Mouse (Mus musculus): ENCODE results near the gene Osbpl9.

The Osbpl9 gene

DNA sequence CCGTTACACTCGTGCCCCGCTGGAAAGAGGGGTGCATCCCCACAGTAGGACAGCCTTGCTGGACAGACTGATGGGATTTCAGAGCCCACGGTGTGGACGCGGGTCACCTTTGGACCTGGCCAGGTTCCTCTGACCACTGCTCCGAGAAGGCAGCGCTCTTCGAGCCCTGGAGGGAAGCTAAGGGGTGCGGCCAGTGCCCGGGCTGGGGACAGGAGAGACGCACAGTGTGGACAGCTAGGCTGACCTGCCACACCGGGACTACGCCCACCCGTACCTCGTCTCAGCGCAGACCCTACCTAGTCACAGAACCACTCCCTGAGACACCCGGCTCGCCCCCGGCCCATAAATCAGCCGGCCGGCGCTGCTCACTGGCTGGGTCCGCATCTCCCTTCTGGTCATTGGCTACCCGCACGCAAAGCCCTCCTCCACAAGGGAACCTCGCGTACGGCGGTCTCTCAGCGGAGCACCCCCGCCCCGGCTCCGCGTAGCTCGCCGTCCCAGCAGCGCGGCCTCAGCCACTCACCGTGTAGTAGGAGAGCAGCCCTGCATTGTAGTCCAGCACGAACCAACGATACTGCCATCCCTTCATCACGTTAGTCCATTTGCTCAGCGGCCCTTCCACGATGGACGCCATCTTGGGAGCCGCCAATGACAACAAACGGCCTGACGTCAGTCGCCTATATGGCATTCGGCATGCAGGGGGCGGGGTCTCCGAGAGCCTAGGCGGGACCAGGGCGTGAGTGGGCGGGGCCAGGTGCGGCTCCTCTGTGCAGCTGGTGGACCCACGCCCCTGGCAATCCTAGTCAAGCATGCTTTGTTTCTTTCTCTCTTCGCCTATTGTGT is at the start of gene Osbpl9:
Gene Osbpl9 (minus strand): TSS at position 691 of the 843 bp plus-strand sequence.
- DNase-seq, result peak; percentile 99

DNA sequence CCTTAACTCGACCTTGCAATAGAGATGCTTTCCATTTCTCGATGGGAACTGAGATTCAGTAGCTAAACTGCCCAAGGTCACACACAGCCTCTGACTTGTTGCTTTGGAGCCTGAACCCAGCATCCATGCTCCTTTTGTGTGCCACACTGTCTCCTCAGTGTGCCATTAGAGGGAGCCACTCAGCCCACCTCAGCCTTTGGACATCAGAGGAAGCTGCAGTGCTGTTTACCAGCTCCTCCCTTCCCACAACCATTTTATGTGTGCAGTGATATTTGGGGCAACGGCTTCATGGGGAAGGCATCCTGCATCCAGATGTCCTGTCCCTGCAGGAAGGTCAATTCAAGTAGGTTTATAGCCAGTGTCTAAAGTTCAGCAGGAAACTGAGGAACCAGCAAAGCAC is 49.5 kb upstream of the Osbpl9 start:
- peak; percentile 20 to 34 for DNase-seq

DNA sequence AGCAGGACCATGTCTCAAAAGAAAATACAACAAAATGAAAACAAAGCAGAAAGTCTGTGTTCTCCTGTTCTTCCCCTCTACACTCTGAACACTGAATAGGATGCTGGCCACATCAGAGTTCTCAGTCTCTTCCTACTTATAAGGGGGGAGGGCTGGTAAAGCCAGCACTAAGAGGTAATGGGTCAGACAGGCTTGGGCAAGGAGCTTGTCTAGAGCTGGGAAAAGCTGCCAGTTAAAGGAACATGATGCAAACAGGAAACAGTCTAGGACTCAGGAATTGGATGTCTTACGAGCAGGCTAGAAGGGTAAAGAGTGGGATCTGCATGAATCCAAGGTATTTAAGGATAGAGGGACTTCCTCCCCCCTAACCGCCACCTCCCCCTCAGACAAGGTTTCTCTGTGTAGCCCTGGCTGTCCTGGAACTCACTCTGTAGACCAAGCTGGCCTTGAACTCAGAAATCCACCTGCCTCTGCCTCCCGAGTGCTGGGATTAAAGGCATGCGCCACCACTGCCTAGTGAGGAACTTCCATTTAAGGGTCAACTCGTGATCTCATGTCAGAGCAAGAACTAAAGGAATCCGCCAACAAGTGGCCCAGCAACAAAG is 43.0 kb upstream of the Osbpl9 start:
- DNase-seq, result no peak

DNA sequence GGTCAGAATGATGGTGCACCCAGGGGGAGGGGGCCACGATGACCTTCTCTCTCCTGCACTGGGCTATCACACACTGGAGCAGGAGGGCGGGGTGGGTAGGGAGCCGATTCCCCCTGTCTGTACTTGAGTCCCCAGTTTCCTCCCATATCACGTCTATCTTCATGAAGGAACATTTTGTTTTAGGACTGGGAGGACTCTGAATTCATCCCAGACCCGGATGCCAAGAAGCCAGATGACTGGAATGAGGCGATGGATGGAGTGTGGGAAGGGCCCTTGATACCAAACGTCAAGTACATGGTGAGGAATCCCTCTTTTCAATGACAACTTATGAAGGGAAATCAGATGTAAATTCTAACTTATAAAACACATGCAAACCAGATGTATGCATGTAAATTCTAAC is 42.4 kb upstream of the Osbpl9 start:
- DNase-seq, result no peak

DNA sequence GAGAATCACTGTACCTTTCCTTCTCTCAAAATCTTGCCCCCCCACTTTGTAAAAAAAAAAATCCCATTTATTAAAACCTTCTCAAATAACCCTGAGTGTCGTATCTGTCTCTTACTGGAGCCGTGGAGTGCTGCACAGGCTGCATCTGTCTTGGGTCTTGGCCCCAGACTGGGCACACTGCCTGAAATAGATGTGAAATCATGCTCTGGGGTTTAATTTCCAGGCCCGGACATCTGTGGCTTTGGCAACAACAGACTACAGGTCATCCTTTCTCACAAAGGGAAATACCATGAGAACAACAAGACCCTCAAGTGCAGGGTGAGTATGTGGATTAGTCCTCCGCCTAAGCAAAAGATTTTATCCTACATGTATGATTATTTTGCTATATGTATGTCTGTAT is 39.9 kb upstream of the Osbpl9 start:
- peak; percentile 40 to 52 for DNase-seq

DNA sequence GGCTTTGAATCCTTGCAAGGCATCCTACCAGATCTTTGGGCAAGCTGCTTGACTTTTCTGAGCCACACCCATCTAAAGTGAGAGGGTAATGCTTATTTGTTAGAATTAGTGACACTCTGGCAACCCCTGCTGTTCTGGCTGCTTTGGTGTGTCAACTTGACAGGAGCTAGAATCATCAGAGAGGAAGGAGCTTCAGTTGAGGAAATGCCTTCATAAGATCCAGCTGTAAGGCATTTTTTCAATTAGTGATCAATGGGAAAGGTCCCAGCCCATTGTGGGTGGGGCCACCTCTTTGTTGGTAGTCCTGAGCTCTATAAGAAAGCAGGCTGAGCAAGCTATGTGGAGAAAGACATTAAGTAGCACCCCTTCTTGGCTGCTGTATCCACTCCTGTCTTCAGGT is 39.1 kb upstream of the Osbpl9 start:
- no peak for DNase-seq

DNA sequence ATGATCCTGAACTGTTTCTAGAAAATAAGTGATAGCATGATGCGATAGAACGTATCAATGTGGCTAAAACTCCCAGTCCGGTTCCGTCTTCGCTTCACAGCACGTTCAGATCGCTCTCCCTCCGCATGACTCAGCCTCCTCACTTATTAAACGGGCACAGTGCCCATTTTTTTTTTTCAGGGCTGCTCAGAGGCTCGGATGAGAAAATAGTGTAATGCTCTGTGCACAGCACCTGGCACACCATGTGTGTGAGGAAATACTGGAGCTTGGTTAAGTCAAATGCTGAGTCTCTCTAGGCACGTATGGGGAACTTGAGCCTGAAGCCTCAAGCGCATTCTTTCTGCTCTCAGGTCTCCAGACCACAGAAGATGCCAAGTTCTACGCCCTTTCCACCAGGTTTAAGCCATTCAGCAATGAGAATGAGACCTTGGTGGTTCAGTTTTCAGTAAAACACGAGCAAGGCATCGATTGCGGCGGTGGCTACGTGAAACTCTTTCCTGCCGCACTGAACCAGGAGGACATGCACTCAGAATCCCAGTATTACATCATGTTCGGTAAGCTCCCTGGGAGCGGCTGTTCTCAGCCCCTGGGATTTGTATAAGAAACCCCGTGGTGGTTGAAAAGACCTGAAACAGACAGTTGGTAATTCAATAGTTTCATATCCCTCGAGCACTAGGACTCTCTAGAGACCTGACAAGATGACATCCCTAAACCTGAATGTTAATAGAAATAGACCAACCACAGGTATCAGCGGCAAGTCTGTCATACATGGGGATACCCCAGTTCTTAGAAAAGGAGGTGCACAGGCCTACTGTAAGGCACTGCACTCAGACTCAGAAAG is 36.6 kb upstream of the Osbpl9 start:
- peak; percentile 28 to 46 for DNase-seq

DNA sequence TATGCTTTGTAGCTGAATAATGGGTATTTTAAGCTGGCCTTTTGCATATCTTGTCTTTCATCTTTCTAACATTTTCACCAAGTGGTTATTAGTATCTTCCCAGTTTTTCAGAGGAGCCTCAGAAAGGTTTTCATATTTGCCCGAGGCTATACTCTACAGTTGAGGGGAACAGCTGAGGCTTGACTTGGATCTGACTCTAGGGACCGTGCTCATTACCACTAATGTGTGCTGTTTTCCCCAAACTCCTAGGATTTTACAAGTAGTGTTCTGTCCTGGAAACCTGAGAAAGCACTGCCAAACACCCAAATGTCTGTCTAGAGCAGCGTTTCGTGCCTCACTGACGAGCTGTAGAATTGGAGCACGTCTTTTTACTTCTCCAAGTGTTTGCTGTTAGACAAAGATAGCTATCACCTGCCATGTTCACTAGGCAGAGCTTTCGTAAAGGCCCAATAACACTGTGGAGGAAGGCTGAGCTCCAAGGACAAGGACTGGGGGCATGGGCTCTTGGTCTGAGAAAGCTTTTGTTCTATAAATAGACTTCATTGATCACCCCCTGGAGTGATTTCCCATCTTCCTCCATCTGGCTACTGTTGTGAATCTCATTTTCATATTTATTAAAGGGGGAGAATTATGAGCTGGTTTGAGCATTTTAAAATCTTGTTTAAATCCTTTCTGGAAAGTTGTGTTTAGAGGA is 34.3 kb upstream of the Osbpl9 start:
- DNase-seq, result no peak

DNA sequence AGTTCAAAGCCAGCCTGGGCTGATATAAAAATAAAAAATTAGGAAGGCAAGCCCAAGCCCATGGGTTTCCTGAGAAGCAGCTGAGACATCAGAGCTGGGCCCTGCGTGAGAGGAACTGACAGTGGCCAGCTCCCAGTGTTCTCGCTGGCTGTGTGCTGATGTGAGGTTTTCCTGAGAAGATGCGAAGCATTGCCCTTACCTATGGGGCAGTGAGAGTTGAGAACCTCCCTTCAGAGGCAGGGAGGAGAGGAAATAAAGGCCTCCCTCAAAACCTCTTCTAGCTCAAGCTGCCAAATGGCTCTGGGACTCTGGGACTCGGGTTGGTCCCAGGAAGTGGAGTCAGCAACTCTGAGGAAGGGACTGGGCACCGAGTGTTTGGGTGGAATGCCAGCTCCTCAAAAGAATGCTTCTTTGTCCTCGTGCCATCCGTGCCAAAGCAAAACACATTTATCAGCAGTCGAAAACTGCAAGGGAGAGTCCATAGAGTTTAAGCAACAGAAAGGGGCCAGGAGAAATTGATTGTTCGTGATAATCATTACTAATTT is 32.8 kb upstream of the Osbpl9 start:
- peak in 1 of 2 experiments; percentile 15 for DNase-seq

DNA sequence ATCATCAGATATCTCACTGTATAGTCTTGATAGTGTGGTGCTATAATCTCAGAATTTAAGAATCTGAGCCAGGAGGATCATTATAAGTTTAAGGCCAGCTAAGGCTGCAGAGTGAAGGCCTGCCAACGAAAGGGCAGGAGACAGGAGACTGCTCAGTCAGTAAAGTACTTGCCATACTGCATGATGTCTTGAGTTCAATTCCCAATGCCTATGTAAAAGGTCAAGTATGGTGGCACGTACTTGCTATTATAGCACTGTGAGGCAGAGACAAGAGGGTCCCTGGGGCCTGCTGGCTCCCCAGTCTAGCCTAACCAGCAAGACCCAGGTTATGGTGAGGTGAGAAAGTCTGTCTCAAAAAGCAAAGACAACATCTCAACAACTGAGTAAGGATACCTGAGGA is 32.1 kb upstream of the Osbpl9 start, which contains the start of gene Calr4:
Gene Calr4 (plus strand): TSS at position 301 of the 400 bp plus-strand sequence.
- DNase-seq, result no peak

DNA sequence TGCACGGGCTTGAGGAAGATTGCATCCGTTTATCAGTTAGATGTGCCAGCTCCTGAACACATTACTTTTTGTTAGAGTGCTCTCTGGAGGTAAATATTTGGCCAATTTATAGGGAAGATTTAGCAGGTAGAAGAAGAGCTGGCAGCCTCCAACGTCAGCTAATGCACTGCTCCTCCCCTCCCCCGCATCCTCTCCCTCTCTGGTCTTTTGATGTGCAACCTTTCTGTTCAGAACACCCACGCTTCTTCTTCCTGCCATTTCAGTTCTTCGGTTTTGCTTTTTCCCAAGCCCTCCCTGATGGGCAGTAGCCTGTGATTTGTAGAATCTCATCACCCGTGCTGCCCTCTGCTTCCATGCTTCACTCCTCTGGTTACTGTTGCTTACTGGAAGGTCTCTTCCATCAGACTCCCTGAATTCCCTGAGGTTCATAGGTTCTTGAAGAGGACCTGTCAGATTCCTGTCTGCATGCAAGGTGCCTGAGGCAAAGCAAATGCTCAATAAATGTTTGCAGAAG is 27.8 kb upstream of the Osbpl9 start:
- DNase-seq, result no peak

DNA sequence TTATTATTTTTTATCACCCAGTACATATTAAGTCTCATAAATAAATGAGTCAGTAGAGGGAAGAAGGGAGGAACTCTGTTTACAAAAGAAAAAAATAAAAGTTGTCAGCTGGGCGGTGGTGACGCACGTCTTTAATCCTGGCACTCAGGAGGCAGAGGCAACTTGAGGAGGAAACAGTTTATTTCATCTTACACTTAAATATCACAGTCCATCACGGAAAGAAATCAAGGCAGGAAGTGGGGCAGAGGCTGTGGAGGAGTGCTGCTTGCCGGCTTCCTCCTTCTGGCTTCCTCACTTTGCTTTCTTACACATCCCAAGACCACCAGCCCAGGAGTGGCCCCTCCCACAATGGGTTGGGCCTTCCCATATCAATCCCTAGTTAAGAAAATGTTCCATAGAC is 24.0 kb upstream of the Osbpl9 start:
- no peak for DNase-seq

DNA sequence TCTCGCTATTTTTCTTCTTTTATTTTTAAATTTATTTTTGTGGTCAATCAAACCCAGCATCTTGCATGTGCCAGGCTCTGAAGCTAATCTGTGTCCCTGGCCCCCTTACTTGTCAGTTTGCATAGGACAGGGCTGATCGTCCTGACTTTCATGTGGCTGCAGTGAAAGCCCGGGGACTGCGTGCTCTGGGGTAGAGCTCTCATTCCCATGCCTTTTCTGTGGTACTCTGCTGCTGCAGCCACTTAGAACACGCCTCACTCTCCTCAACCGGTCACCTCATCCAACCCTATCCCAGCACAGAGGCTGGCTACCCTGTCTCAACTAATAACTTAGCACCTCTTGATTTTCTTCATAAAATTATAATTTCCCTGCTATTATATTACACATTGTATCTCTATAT is 23.5 kb upstream of the Osbpl9 start:
- peak in 1 of 2 experiments; percentile 16 for DNase-seq

DNA sequence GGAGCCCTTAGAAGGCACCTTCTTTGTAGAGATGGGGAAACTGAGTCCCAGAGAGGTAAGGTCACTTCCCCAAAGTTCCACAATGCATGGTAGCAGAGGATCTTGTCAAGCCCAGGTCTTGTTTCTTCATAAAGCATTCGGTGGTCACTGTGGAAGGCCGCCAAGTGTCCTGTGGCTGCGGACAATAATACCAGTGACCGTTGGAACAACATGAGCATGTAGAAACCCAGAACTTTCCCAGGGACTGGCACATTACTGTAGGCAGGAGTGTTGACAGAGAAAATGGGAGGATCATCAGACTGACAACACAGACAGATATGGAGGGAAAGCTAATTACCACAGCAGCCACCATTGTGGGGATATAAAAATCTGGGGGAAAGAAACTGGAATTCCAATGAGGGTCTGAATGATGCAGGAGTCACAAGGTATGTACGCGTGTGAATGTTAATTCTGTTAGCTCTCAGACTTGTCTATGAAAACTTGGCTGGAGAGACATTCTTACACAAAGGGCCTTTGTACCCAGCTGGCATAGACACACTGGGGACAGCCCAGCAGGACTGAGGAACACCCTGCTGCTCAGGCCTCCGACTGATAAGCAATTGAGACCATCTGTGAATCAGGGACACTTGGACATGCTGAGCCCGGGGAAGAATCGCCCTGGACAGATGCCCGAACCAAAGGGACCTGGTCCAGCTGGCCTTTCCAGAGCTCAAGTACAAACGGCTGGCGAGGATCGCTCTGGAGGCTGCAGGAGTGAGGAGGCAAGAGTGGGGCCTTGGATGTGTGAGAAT is 22.9 kb upstream of the Osbpl9 start:
- DNase-seq, result peak; percentile 89

DNA sequence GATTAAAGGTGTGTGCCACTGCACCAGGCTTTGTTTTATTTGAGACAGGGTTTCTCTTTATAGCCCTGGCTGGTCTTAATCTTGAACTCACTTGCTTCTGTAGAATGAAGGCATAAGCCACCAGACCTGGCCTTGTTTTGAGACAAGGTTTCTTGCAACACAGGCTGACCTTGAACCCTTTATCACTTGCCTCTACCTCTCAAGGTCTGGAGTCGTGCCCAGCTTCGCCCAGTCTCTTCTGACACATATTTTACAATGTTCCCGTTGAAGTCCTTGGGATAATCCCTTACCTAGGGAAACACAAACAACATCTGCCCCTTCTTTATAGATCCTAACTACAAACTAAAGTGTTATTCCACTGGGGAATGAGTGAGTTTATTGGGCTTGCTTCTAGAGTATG is 19.9 kb upstream of the Osbpl9 start:
- no peak for DNase-seq

DNA sequence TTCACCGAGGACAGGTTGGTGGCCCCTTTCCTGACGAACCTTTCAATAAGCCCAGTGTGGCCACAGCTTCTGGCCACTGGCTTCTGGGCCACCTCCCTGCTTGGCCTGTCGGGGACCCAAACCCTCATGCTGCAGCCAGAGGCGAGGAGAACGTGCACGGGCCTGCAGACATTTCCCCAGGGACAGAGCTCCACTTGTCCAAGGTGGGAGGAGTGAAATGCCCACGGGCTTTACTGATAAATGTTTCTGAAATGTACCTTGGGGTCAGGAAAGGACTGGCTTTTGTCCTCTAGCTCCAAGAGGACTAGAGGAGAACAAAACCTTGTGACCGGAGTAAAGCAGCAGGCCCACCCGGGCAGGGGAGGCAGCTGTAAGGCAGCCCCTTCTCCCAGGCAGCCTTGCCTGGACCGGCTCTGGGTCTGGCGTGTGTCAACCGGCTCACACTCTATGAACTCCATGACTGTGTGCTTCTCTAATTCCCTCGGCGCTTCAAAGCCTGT is 18.4 kb upstream of the Osbpl9 start:
- DNase-seq, result no peak

DNA sequence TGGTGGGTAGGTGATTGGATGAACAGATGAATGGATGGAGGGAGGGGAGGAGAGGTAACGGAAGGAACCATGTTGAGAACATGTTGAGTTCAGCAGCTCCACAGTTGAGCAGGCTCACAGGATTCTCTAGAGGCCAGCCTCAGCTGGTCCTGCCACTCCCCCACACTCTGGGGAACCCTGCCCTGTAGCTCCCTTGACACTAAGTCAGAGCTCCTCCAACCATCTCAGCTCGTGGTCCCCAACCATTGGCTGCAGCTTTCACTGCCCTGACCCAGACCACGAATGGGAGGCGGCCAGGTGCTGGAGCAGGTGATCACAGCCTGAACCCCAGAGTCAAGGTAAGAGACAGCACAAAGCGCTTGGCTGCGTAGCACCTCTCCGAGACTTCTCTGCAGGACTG is 15.9 kb upstream of the Osbpl9 start:
- no peak for DNase-seq

DNA sequence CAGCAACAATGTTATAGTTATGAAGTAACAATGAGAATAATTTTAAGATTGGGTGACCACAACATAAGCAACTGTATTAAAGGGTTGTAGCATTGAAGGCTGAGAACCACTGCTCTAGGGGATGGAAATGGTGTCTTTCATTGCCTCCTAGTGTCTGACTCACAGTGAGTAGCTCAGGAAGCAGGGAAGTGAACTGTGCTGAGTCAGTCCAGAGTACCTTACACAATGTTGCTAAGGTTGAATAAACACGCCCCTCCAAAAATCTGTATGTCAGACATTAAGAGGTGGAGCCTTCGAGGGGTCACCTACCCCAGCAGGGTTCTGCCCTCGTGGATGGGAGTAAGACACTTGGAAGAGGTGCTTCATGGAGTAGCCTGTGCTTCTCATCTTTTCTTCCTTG is 11.9 kb upstream of the Osbpl9 start:
- DNase-seq, result no peak

DNA sequence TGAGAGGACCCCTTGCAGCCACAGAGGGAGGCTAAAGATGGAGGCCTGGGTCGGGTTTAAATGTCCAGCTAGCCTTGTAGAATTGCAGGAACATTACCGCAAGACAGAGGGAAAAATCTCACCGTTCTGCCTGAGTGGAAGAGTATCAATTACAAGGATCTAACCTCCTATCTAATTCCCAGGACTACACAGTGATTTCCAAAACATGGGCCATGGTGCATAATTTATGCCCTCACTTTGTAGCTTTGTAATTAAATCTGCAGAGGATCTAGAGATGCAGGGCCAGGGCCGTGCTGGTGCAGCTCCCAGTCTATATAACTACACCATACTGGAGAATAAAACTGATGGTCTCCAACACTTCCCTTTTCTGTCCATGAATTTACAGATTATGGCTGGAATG is 8.8 kb upstream of the Osbpl9 start:
- no peak for DNase-seq

DNA sequence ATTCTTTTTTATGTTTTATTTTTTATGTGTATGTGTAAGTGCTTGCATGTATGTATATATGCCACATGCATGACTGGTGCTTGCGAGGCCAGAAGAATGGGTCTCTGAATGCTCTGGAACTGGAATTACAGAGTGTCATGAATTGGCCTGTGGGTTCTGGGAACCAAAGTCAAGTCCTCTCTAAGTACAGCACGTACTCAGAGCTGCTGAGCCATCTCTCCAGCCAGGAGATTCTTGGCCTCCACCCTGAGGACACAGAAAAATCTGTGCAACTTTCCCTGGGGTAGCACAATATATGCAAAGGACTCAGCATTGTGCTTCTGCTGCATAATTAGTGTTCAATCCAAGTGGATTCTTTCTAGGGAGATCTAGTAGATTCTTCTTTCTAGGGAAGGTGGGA is 8.2 kb upstream of the Osbpl9 start:
- DNase-seq, result no peak

DNA sequence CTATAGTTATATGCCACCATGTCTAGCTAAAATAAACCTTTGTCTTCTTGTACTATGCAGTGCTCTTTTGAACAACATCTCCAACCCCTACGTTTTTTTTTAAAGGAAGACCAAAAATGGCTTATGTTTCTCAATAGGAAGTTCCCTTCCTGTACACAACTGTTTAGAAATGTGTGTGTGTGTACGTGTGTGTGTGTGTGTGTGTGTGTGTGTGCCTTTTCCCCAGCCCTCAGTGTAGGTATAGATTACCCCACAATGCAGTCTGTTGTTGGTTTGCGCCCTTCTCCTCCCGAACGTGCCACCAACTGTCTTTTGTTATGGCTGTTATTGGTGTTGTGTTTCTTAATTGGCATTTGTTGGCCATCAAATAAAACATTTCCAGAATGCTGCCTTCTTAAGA is 5.5 kb upstream of the Osbpl9 start:
- DNase-seq, result no peak

Measured in cerebellum, adult 18-20 months (tissue).